In the genomic region with DNA sequence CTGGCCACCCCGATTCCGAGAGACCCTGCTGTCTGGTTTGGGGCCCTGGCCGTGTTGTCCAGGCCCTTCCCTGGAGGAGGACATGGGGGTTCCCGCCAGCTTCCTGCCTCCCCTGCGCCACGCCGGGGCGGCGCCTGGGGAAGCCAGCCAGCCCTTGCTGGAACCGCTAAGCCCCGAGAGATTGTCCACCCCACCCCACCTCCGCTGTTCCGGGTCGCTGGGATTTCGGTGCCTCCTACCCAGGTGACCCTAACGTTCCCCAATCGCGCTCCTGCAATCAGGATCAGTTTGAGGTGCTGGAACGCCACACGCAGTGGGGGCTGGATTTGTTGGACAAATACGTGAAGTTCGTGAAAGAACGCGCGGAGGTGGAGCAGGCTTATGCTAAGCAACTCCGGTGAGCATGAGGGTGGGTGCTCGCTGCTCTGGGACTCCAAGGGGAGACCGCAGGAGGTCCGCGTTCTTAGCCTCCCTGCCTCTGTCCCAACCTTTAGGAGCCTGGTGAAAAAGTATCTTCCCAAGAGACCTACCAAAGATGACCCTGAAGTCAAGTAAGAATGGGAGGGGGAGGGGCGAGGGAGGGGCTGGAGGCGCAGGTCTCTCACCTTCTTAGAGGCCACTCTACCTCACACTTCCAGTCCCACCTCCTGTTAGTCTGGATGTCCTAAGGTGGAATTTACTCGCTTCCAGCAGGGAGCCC, we compare ENCODE assay signal across 8 mouse cellular contexts. TPM values are rescaled to one million over a fixed set of nuclear protein-coding genes. Genes with fewer than 3 reads are reported as not detected.
DNase-seq lines count a peak whose midpoint lies in the region; ATAC-seq and TF ChIP-seq lines count a peak whose summit lies in the region.

No protein-coding gene starts in this region.

- H3K4me3 ChIP-seq in spleen, adult 2 months (ENCODE audit: extremely low read depth, insufficient read depth, insufficient read length), result peak overlapping the region; percentile 73; the same call in 1 of the 2 replicates
- peak overlapping the region; percentile 64 for H3K4me3 ChIP-seq in embryonic facial prominence, embryonic 14.5 days (ENCODE audit: low read depth, low read length)
- H3K4me3 ChIP-seq in heart, embryonic 15.5 days, result peak overlapping the region; percentile 94

- ATAC-seq in embryonic facial prominence, embryonic 14.5 days (ENCODE audit: low read depth), result no peak
- ATAC-seq in heart, embryonic 15.5 days (replicated peaks; ENCODE audit: insufficient number of reproducible peaks, insufficient read depth, low FRiP score, low read depth), result no peak
- no peak for ATAC-seq in erythroid progenitor cell, adult 5-6 weeks (replicated peaks; ENCODE audit: low FRiP score, poor library complexity, severe bottlenecking)

- peak overlapping the region; percentile 76 for H3K4me2 ChIP-seq in embryonic facial prominence, embryonic 14.5 days (ENCODE audit: low read depth, low read length)
- peak overlapping the region; percentile 96 for H3K4me2 ChIP-seq in heart, embryonic 15.5 days

- H3K27ac ChIP-seq in spleen, adult 2 months (ENCODE audit: insufficient read depth, low read length), result peak overlapping the region; percentile 21; the same call in 1 of the 2 replicates
- 0 out of 2 replicates have a peak overlapping the region, but pooled peaks have one; percentile 72 for H3K27ac ChIP-seq in embryonic facial prominence, embryonic 14.5 days (replicated peaks; ENCODE audit: low read depth, low read length)
- H3K27ac ChIP-seq in heart, embryonic 15.5 days, result peak overlapping the region; percentile 95

- no peak for TF ChIP-seq POLR2A in spleen, adult 2 months (IDR thresholded peaks at IDR 0.05; ENCODE audit: low read depth, low read length)

- H3K36me3 ChIP-seq in spleen, adult 2 months (ENCODE audit: control insufficient read depth, insufficient read depth, low read length), result peaks cover 3% of the 10 kb centered on the region
- H3K36me3 ChIP-seq in embryonic facial prominence, embryonic 14.5 days (ENCODE audit: control insufficient read depth, insufficient read depth, low read length), result peaks cover 24% of the 10 kb centered on the region
- peaks cover 19% of the 10 kb centered on the region; the same call in 1 of the 2 replicates for H3K36me3 ChIP-seq in heart, embryonic 15.5 days

- no peak for TF ChIP-seq CTCF in spleen, adult 2 months (IDR thresholded peaks at IDR 0.05; ENCODE audit: extremely low read depth, insufficient read depth, insufficient read length, insufficient replicate concordance)

- 8% methylated on average over 33 of the region's 33 CpGs for WGBS in spleen, adult 2 months
- WGBS in embryonic facial prominence, embryonic 14.5 days, result 3% methylated on average over 28 of the region's 33 CpGs
- WGBS in heart, embryonic 15.5 days, result 3% methylated on average over 33 of the region's 33 CpGs

- peak overlapping the region; percentile 70 for H3K9ac ChIP-seq in embryonic facial prominence, embryonic 14.5 days (ENCODE audit: low read depth, low read length)
- peak overlapping the region; percentile 59 for H3K9ac ChIP-seq in heart, embryonic 15.5 days

- no peaks in the 10 kb centered on the region for H3K9me3 ChIP-seq in embryonic facial prominence, embryonic 14.5 days (ENCODE audit: control insufficient read depth, low read length)
- no peaks in the 10 kb centered on the region for H3K9me3 ChIP-seq in heart, embryonic 15.5 days (replicated peaks)

- DNase-seq in spleen, adult 2 months (ENCODE audit: low read depth in 1 of 2, low spot score in 2 of 2), result no peak
- DNase-seq in spleen, postnatal 4 days (ENCODE audit: low spot score in 2 of 2), result no peak
- DNase-seq in embryonic facial prominence, embryonic 14.5 days (ENCODE audit: low spot score), result peak; percentile 66
- peak; percentile 72 for DNase-seq in kidney, postnatal 10 days
- peak; percentile 55 for DNase-seq in lung, postnatal 25 days (ENCODE audit: low spot score)
- peak; percentile 67 for DNase-seq in testis, postnatal 10 days (ENCODE audit: low spot score)

- peaks cover 11% of the 10 kb centered on the region; the same call in 1 of the 2 replicates for H3K4me1 ChIP-seq in spleen, adult 2 months (ENCODE audit: control insufficient read depth, insufficient read depth, insufficient read length)
- peaks cover 11% of the 10 kb centered on the region for H3K4me1 ChIP-seq in embryonic facial prominence, embryonic 14.5 days (ENCODE audit: control insufficient read depth, insufficient read depth, low read length)
- peaks cover 31% of the 10 kb centered on the region for H3K4me1 ChIP-seq in heart, embryonic 15.5 days (replicated peaks)

- no peaks in the 10 kb centered on the region for H3K27me3 ChIP-seq in spleen, adult 2 months (ENCODE audit: control insufficient read depth, insufficient read depth, low read length)
- no peaks in the 10 kb centered on the region for H3K27me3 ChIP-seq in embryonic facial prominence, embryonic 14.5 days (replicated peaks; ENCODE audit: control insufficient read depth, insufficient read depth, low read length)
- no peaks in the 10 kb centered on the region for H3K27me3 ChIP-seq in heart, embryonic 15.5 days

RNA-seq across cellular contexts. Expression of a gene that starts 1.4 kb away (rescaled TPM):
- polyA plus RNA-seq in spleen, adult 2 months (2012; rRNA removed), result 9.8 and 10.5 TPM in 2 replicates
- 32.3 and 36.0 TPM in 2 replicates for polyA plus RNA-seq in embryonic facial prominence, embryonic 14.5 days (2014; fragmentation: Nextera tagmentation; extraction: Ambion mirVana)
- polyA plus RNA-seq in heart, embryonic 15.5 days (2015; fragmentation: Nextera tagmentation; extraction: Ambion mirVana), result 39.1 and 43.7 TPM in 2 replicates
- not detected in 2 replicates for total RNA-seq in erythroid progenitor cell, adult 5-6 weeks (2015; ENCODE audit: low replicate concordance)
- 7.1 TPM in 1 of 2 replicates, not detected in the other for total RNA-seq in erythroid progenitor cell, adult 5-6 weeks (2017; ENCODE audit: low replicate concordance)

RNA-seq across cellular contexts. Expression of a gene that starts 2.4 kb away (rescaled TPM):
- 38.5 and 39.0 TPM in 2 replicates for polyA plus RNA-seq in spleen, adult 2 months (2012; rRNA removed)
- polyA plus RNA-seq in embryonic facial prominence, embryonic 14.5 days (2014; fragmentation: Nextera tagmentation; extraction: Ambion mirVana), result 36.9 and 37.1 TPM in 2 replicates
- 26.5 and 29.0 TPM in 2 replicates for polyA plus RNA-seq in heart, embryonic 15.5 days (2015; fragmentation: Nextera tagmentation; extraction: Ambion mirVana)
- total RNA-seq in erythroid progenitor cell, adult 5-6 weeks (2015; ENCODE audit: low replicate concordance), result 4.7 and 10.1 TPM in 2 replicates
- 2.8 and 4.4 TPM in 2 replicates for total RNA-seq in erythroid progenitor cell, adult 5-6 weeks (2017; ENCODE audit: low replicate concordance)

RNA-seq across cellular contexts. Expression of a gene that starts 22.7 kb away (rescaled TPM):
- polyA plus RNA-seq in spleen, adult 2 months (2012; rRNA removed), result 160 and 170 TPM in 2 replicates
- 2.0 and 4.6 TPM in 2 replicates for polyA plus RNA-seq in embryonic facial prominence, embryonic 14.5 days (2014; fragmentation: Nextera tagmentation; extraction: Ambion mirVana)
- 1.8 and 5.6 TPM in 2 replicates for polyA plus RNA-seq in heart, embryonic 15.5 days (2015; fragmentation: Nextera tagmentation; extraction: Ambion mirVana)
- total RNA-seq in erythroid progenitor cell, adult 5-6 weeks (2015; ENCODE audit: low replicate concordance), result 128 and 134 TPM in 2 replicates
- 69.4 and 132 TPM in 2 replicates for total RNA-seq in erythroid progenitor cell, adult 5-6 weeks (2017; ENCODE audit: low replicate concordance)

RNA-seq across cellular contexts. Expression of a gene that starts 28.3 kb away (rescaled TPM):
- polyA plus RNA-seq in spleen, adult 2 months (2012; rRNA removed), result 51.6 and 53.3 TPM in 2 replicates
- 4.0 and 4.8 TPM in 2 replicates for polyA plus RNA-seq in embryonic facial prominence, embryonic 14.5 days (2014; fragmentation: Nextera tagmentation; extraction: Ambion mirVana)
- 1.8 and 9.6 TPM in 2 replicates for polyA plus RNA-seq in heart, embryonic 15.5 days (2015; fragmentation: Nextera tagmentation; extraction: Ambion mirVana)
- 19.1 and 20.1 TPM in 2 replicates for total RNA-seq in erythroid progenitor cell, adult 5-6 weeks (2015; ENCODE audit: low replicate concordance)
- 19.4 and 44.5 TPM in 2 replicates for total RNA-seq in erythroid progenitor cell, adult 5-6 weeks (2017; ENCODE audit: low replicate concordance)

RNA-seq across cellular contexts. Expression of a gene that starts 56.6 kb away (rescaled TPM):
- 6.1 and 7.9 TPM in 2 replicates for polyA plus RNA-seq in spleen, adult 2 months (2012; rRNA removed)
- 0.08 TPM in 1 of 2 replicates, not detected in the other for polyA plus RNA-seq in embryonic facial prominence, embryonic 14.5 days (2014; fragmentation: Nextera tagmentation; extraction: Ambion mirVana)
- 0.29 TPM in 1 of 2 replicates, not detected in the other for polyA plus RNA-seq in heart, embryonic 15.5 days (2015; fragmentation: Nextera tagmentation; extraction: Ambion mirVana)
- total RNA-seq in erythroid progenitor cell, adult 5-6 weeks (2015; ENCODE audit: low replicate concordance), result 1.7 and 2.5 TPM in 2 replicates
- 1.4 TPM in 1 of 2 replicates, not detected in the other for total RNA-seq in erythroid progenitor cell, adult 5-6 weeks (2017; ENCODE audit: low replicate concordance)

Comparison
In these comparisons a context has a peak if more than half of its experiments do, and no peak if none do; other contexts are left out.
1. DNase-seq: peak in embryonic facial prominence, embryonic 14.5 days (single experiment), kidney, postnatal 10 days (single experiment), lung, postnatal 25 days (single experiment) and testis, postnatal 10 days (single experiment); none in spleen, adult 2 months (0 of 2) and spleen, postnatal 4 days (0 of 2).
2. H3K27ac ChIP-seq: peak in every context shown above with its lines; median percentile 95 in heart, embryonic 15.5 days; 72 in embryonic facial prominence, embryonic 14.5 days; 21 in spleen, adult 2 months.
3. RNA of a gene that starts 22.7 kb away (polyA plus RNA-seq): 160 to 170 TPM in spleen, adult 2 months; 2.0 to 4.6 TPM in embryonic facial prominence, embryonic 14.5 days and 1.8 to 5.6 TPM in heart, embryonic 15.5 days; every median in the first group is over 10 times any median in the second.
4. Peak in every context shown above with its lines, with median percentiles within 50 percentile points of each other: H3K4me3 ChIP-seq.